ENCODE assay signal across 11 mouse cellular contexts in the genomic region with DNA sequence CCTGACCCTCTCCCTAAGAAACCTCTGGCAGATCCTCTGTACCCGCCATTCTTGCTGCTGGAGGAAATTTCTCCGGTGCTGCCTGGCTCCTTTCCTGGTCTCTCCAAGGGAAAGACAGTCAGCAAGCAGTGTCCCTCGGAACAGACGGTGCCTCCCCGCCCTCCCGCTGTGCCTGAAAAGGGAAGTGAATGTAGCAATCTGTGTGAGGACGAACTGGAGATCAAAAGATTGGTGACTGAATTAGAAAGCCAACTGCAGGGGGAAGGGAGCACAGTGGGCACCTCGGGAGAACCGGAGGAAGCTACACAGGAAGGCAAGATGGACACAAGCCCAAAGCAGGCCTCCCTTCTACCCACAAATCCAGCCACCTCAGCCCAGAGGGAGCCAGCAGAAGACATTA. TPM values are rescaled to one million over a fixed set of nuclear protein-coding genes. Genes with fewer than 3 reads are reported as not detected.
DNase-seq lines count a peak whose midpoint lies in the region; ATAC-seq and TF ChIP-seq lines count a peak whose summit lies in the region.
"Had no signal": no experiment of that assay in that cellular context is flagged by ENCODE, and none has a peak within 500 bp of the region (broad histone marks: within the 10 kb centered on the region; RNA-seq: fewer than 3 reads in every experiment).

No protein-coding gene starts in this region.

- H3K27ac ChIP-seq in gastrocnemius, adult 2 months: peak overlapping the region; percentile 25; the same call in 1 of the 2 replicates
- no peak overlapping the region for H3K27ac ChIP-seq in forebrain, postnatal 0 days (ENCODE audit: low read depth, low read length)
- H3K27ac ChIP-seq: midbrain, embryonic 12.5 days had no signal

- WGBS in forebrain, postnatal 0 days: 28% methylated on average over 9 of the region's 9 CpGs

- ATAC-seq in forebrain, postnatal 0 days: no peak
- ATAC-seq: intestine, postnatal 0 days had no signal

- intact Hi-C loops in gastrocnemius, adult 2 months (cut with DNase I): no loop called here

- no peak overlapping the region for H3K4me2 ChIP-seq in forebrain, postnatal 0 days (ENCODE audit: low read depth)
- H3K4me2 ChIP-seq: liver, embryonic 11.5 days; midbrain, embryonic 12.5 days had no signal

- H3K4me3 ChIP-seq in gastrocnemius, adult 2 months: peak overlapping the region; percentile 21; the same call in 1 of the 2 replicates
- H3K4me3 ChIP-seq in forebrain, postnatal 0 days (ENCODE audit: low read depth, low read length): no peak overlapping the region
- H3K4me3 ChIP-seq: midbrain, embryonic 12.5 days had no signal

- TF ChIP-seq CTCF in gastrocnemius, adult 2 months (IDR thresholded peaks at IDR 0.05): no peak
- no peak for TF ChIP-seq CTCF in forebrain, postnatal 0 days (IDR thresholded peaks at IDR 0.05; ENCODE audit: low read depth)

- H3K36me3 ChIP-seq in forebrain, postnatal 0 days (ENCODE audit: insufficient read depth): no peaks in the 10 kb centered on the region
- H3K36me3 ChIP-seq: midbrain, embryonic 12.5 days had no signal

- no peaks in the 10 kb centered on the region for H3K4me1 ChIP-seq in forebrain, postnatal 0 days (ENCODE audit: insufficient read depth)

- H3K9me3 ChIP-seq in forebrain, postnatal 0 days (ENCODE audit: low read length): no peaks in the 10 kb centered on the region
- H3K9me3 ChIP-seq: midbrain, embryonic 12.5 days had no signal

- no peak overlapping the region for H3K9ac ChIP-seq in forebrain, postnatal 0 days
- H3K9ac ChIP-seq: midbrain, embryonic 12.5 days had no signal

- H3K27me3 ChIP-seq in forebrain, postnatal 0 days (ENCODE audit: insufficient read depth, low read length): no peaks in the 10 kb centered on the region

- DNase-seq in gastrocnemius, adult 2 months: no peak
- DNase-seq in gastrocnemius, adult 8-10 months (ENCODE audit: low spot score in 2 of 2): no peak
- peak; percentile 34 to 48 for DNase-seq in right cerebral cortex, adult 2 months (ENCODE audit: low spot score in 2 of 2)
- DNase-seq in right cerebral cortex, postnatal 36 days (ENCODE audit: low spot score in 2 of 2): no peak
- DNase-seq in layer of hippocampus, adult 9-11 months: peak; percentile 57
- DNase-seq in right cerebral cortex, postnatal 25 days: peak; percentile 39
- DNase-seq in forebrain, postnatal 0 days: no peak
- no peak for DNase-seq in adipocyte (ENCODE audit: low spot score)

RNA-seq across cellular contexts. Expression of a gene that starts 17.7 kb away (rescaled TPM):
- total RNA-seq in gastrocnemius, adult 2 months (2021): 1 to 10 TPM; 6.6 to 8.8 TPM
- 1 to 10 TPM; 4.7 to 9.2 (median 6.3) TPM for total RNA-seq in gastrocnemius, adult 8-10 months (2022)
- 9.5 and 10.1 TPM in 2 replicates for total RNA-seq in forebrain, postnatal 0 days (2014; rRNA removed)
- polyA plus RNA-seq in forebrain, postnatal 0 days (2015; fragmentation: Nextera tagmentation; extraction: Ambion mirVana): 0.87 and 1.1 TPM in 2 replicates

Comparison
In these comparisons a context has a peak if more than half of its experiments do, and no peak if none do; other contexts are left out.
1. DNase-seq: peak in right cerebral cortex, adult 2 months (2 of 2), layer of hippocampus, adult 9-11 months (single experiment) and right cerebral cortex, postnatal 25 days (single experiment); none in gastrocnemius, adult 2 months (single experiment), gastrocnemius, adult 8-10 months (0 of 2), right cerebral cortex, postnatal 36 days (0 of 2), forebrain, postnatal 0 days (single experiment) and adipocyte (single experiment).